Mouse (Mus musculus) heart, postnatal 25 days (tissue): ENCODE results near the gene Slx4. TPM values are rescaled to one million over a fixed set of nuclear protein-coding genes. Genes with fewer than 3 reads are reported as not detected.

Experiments used
- total RNA-seq, 2 experiments: library from RNA; stranded (reverse); gene quantifications; 2 replicates each; pipeline ENCODE4 v1.2.3; 2021

The Slx4 gene
- total RNA-seq, 2 experiments from 2014 or later: 9.0 to 9.1 TPM

Other genes starting within 250 kb of the Slx4 start
- gene Olfr15, start 172.9 kb downstream of the Slx4 start, total RNA-seq: not detected
- gene Zfp174, start 156.5 kb downstream of the Slx4 start, total RNA-seq: 1 to 10 TPM; 1.3 to 1.6 TPM
- 10 to 100 TPM; 47.9 to 53.7 TPM for gene Naa60, start 131.4 kb downstream of the Slx4 start, total RNA-seq
- gene Zfp597, start 119.2 kb downstream of the Slx4 start, total RNA-seq: 10 to 100 TPM in 1 of 2 experiments, 1 to 10 TPM in 1; 9.6 to 13.5 TPM
- gene Gm20695, start 119.1 kb downstream of the Slx4 start, total RNA-seq: not detected
- gene 1700037C18Rik, start 95.1 kb downstream of the Slx4 start, total RNA-seq: 1 to 10 TPM; 3.0 to 3.7 TPM
- gene Cluap1, start 95.0 kb downstream of the Slx4 start, total RNA-seq: 10 to 100 TPM in 1 of 2 experiments, 1 to 10 TPM in 1; 9.1 to 11.8 TPM
- gene Nlrc3, start 27.1 kb downstream of the Slx4 start, total RNA-seq: 1 to 10 TPM; 1.1 to 1.6 TPM
- not detected for gene Dnase1, start 33.2 kb upstream of the Slx4 start, total RNA-seq
- 100 to 1,000 TPM; 144 to 148 TPM for gene Trap1, start 74.1 kb upstream of the Slx4 start, total RNA-seq
- 10 to 100 TPM; 34.5 to 43.4 TPM for gene Crebbp, start 210.2 kb upstream of the Slx4 start, total RNA-seq